Comparison of ENCODE assay signal across 33 mouse cellular contexts in genomic region chr15:99917264-99917663, GRCm38 (mm10). TPM values are rescaled to one million over a fixed set of nuclear protein-coding genes. Genes with fewer than 3 reads are reported as not detected.
DNase-seq lines count a peak whose midpoint lies in the region; ATAC-seq and TF ChIP-seq lines count a peak whose summit lies in the region.
"Had no signal": no experiment of that assay in that cellular context is flagged by ENCODE, and none has a peak within 500 bp of the region (broad histone marks: within the 10 kb centered on the region; RNA-seq: fewer than 3 reads in every experiment).

No protein-coding gene starts in this region.

- WGBS in intestine, postnatal 0 days: 31% methylated on average over 3 of the region's 3 CpGs
- 55% methylated on average over 3 of the region's 3 CpGs for WGBS in liver, embryonic 13.5 days (ENCODE audit: insufficient replicate concordance)
- WGBS in stomach, embryonic 15.5 days: 61% methylated on average over 3 of the region's 3 CpGs
- WGBS in forebrain, embryonic 14.5 days: 89% methylated on average over 3 of the region's 3 CpGs
- WGBS in lung, adult 2 months: 62% methylated on average over 3 of the region's 3 CpGs

- no peaks in the 10 kb centered on the region for H3K4me1 ChIP-seq in intestine, postnatal 0 days (replicated peaks; ENCODE audit: control insufficient read depth, insufficient read depth, low read length)
- H3K4me1 ChIP-seq in liver, embryonic 13.5 days (replicated peaks): peaks cover 15% of the 10 kb centered on the region; the same call in 1 of the 2 replicates
- H3K4me1 ChIP-seq in stomach, embryonic 15.5 days: no peaks in the 10 kb centered on the region
- no peaks in the 10 kb centered on the region for H3K4me1 ChIP-seq in forebrain, embryonic 14.5 days (ENCODE audit: control insufficient read depth, insufficient read depth, low read length)
- no peaks in the 10 kb centered on the region; the same call in 1 of the 2 replicates for H3K4me1 ChIP-seq in lung, adult 2 months (ENCODE audit: control insufficient read depth, insufficient read depth, low read length)
- H3K4me1 ChIP-seq: embryonic facial prominence, embryonic 12.5 days; heart, embryonic 10.5 days; heart, embryonic 15.5 days; kidney, embryonic 15.5 days; limb, embryonic 15.5 days; megakaryocyte, embryonic 14.5 days; midbrain, embryonic 12.5 days; neural tube, embryonic 13.5 days had no signal

- no peak overlapping the region for H3K27ac ChIP-seq in intestine, postnatal 0 days (ENCODE audit: low read depth, low read length)
- H3K27ac ChIP-seq in liver, embryonic 13.5 days: peak overlapping the region; percentile 72; the same call in 1 of the 2 replicates
- peak overlapping the region; percentile 51; the same call in 1 of the 2 replicates for H3K27ac ChIP-seq in stomach, embryonic 15.5 days
- no peak overlapping the region for H3K27ac ChIP-seq in forebrain, embryonic 14.5 days (ENCODE audit: low read depth, low read length)
- H3K27ac ChIP-seq: embryonic facial prominence, embryonic 12.5 days; heart, embryonic 10.5 days; heart, embryonic 15.5 days; kidney, embryonic 15.5 days; layer of hippocampus, adult 2 months; limb, embryonic 15.5 days; midbrain, embryonic 12.5 days; neural tube, embryonic 13.5 days had no signal

- no peak for DNase-seq in liver, embryonic 13.5 days
- no peak for DNase-seq in gastrocnemius, postnatal 14 days
- no peak for DNase-seq in frontal cortex, postnatal 25 days (ENCODE audit: low spot score in 2 of 2)
- DNase-seq in forebrain, embryonic 14.5 days (ENCODE audit: low spot score): no peak
- no peak for DNase-seq in lung, adult 2 months
- DNase-seq: adrenal gland, postnatal 25 days; cerebellum, adult 11-12 months; cerebellum, adult 9-11 months; embryo, embryonic 11 days; gastrocnemius, postnatal 10 days; kidney, adult 18-20 months; kidney, postnatal 25 days; left cerebral cortex, postnatal 4 days; lung, postnatal 36 days; right cerebral cortex, postnatal 4 days; thymus, adult 2 months; thymus, postnatal 36 days had no signal

- TF ChIP-seq POLR2A in lung, adult 2 months (IDR thresholded peaks at IDR 0.05; ENCODE audit: borderline replicate concordance, extremely low read depth, low read depth, low read length): no peak

- H3K36me3 ChIP-seq in intestine, postnatal 0 days (ENCODE audit: control insufficient read depth, insufficient read depth): no peaks in the 10 kb centered on the region
- no peaks in the 10 kb centered on the region for H3K36me3 ChIP-seq in liver, embryonic 13.5 days
- no peaks in the 10 kb centered on the region for H3K36me3 ChIP-seq in stomach, embryonic 15.5 days
- H3K36me3 ChIP-seq in forebrain, embryonic 14.5 days (ENCODE audit: control insufficient read depth, insufficient read depth, low read length): no peaks in the 10 kb centered on the region
- H3K36me3 ChIP-seq: embryonic facial prominence, embryonic 12.5 days; heart, embryonic 10.5 days; heart, embryonic 15.5 days; kidney, embryonic 15.5 days; limb, embryonic 15.5 days; midbrain, embryonic 12.5 days; neural tube, embryonic 13.5 days had no signal

- intact Hi-C loops in gastrocnemius, postnatal 14 days (cut with DNase I; ENCODE audit: low total_unique reads): loop anchor here (10.0 kb wide), 1 partner anchor 322 kb away; the partner anchor contains the start of gene Aqp5

- no peaks in the 10 kb centered on the region for H3K27me3 ChIP-seq in intestine, postnatal 0 days (replicated peaks; ENCODE audit: control insufficient read depth, insufficient read depth, low read length)
- no peaks in the 10 kb centered on the region for H3K27me3 ChIP-seq in liver, embryonic 13.5 days
- H3K27me3 ChIP-seq in stomach, embryonic 15.5 days (replicated peaks): no peaks in the 10 kb centered on the region
- H3K27me3 ChIP-seq in forebrain, embryonic 14.5 days (replicated peaks; ENCODE audit: control insufficient read depth, insufficient read depth, low read length): no peaks in the 10 kb centered on the region
- H3K27me3 ChIP-seq: embryonic facial prominence, embryonic 12.5 days; heart, embryonic 15.5 days; kidney, embryonic 15.5 days; limb, embryonic 15.5 days; midbrain, embryonic 12.5 days; neural tube, embryonic 13.5 days had no signal

- no peak for TF ChIP-seq CTCF in intestine, postnatal 0 days (IDR thresholded peaks at IDR 0.05; ENCODE audit: low read depth)
- TF ChIP-seq CTCF in lung, adult 2 months (IDR thresholded peaks at IDR 0.05; ENCODE audit: insufficient read depth, low read length): no peak

- ATAC-seq in intestine, postnatal 0 days: peak; percentile 67
- peak; percentile 70 for ATAC-seq in liver, embryonic 13.5 days (ENCODE audit: low read depth)
- ATAC-seq in stomach, embryonic 15.5 days (ENCODE audit: insufficient read depth, low FRiP score, low read depth): peak; percentile 73
- ATAC-seq in forebrain, embryonic 14.5 days: no peak
- ATAC-seq: CD4-positive, CD25-positive, alpha-beta regulatory T cell, adult 4 months; forebrain, embryonic 16.5 days; hindbrain, embryonic 16.5 days had no signal

- no peaks in the 10 kb centered on the region for H3K9me3 ChIP-seq in intestine, postnatal 0 days (ENCODE audit: control insufficient read depth)
- no peaks in the 10 kb centered on the region for H3K9me3 ChIP-seq in liver, embryonic 13.5 days (replicated peaks)
- H3K9me3 ChIP-seq in stomach, embryonic 15.5 days: no peaks in the 10 kb centered on the region
- H3K9me3 ChIP-seq in forebrain, embryonic 14.5 days (replicated peaks; ENCODE audit: control insufficient read depth, low read length): no peaks in the 10 kb centered on the region
- H3K9me3 ChIP-seq: embryonic facial prominence, embryonic 12.5 days; heart, embryonic 10.5 days; heart, embryonic 15.5 days; kidney, embryonic 15.5 days; limb, embryonic 15.5 days; megakaryocyte, embryonic 14.5 days; midbrain, embryonic 12.5 days; neural tube, embryonic 13.5 days had no signal

- no peak overlapping the region for H3K4me3 ChIP-seq in intestine, postnatal 0 days (ENCODE audit: low read depth, low read length)
- no peak overlapping the region for H3K4me3 ChIP-seq in liver, embryonic 13.5 days (replicated peaks)
- no peak overlapping the region for H3K4me3 ChIP-seq in stomach, embryonic 15.5 days (replicated peaks)
- H3K4me3 ChIP-seq in forebrain, embryonic 14.5 days (ENCODE audit: low read depth, low read length): no peak overlapping the region
- no peak overlapping the region for H3K4me3 ChIP-seq in lung, adult 2 months (replicated peaks; ENCODE audit: extremely low read depth, low read depth, low read length)
- H3K4me3 ChIP-seq: embryonic facial prominence, embryonic 12.5 days; heart, embryonic 10.5 days; heart, embryonic 15.5 days; kidney, embryonic 15.5 days; layer of hippocampus, adult 2 months; limb, embryonic 15.5 days; megakaryocyte, embryonic 14.5 days; midbrain, embryonic 12.5 days; neural tube, embryonic 13.5 days had no signal

- H3K9ac ChIP-seq in intestine, postnatal 0 days (ENCODE audit: low read depth, low read length): no peak overlapping the region
- no peak overlapping the region for H3K9ac ChIP-seq in liver, embryonic 13.5 days
- H3K9ac ChIP-seq in stomach, embryonic 15.5 days: no peak overlapping the region
- no peak overlapping the region for H3K9ac ChIP-seq in forebrain, embryonic 14.5 days (ENCODE audit: low read length)
- H3K9ac ChIP-seq: embryonic facial prominence, embryonic 12.5 days; heart, embryonic 15.5 days; kidney, embryonic 15.5 days; limb, embryonic 15.5 days; midbrain, embryonic 12.5 days; neural tube, embryonic 13.5 days had no signal

- H3K4me2 ChIP-seq in intestine, postnatal 0 days (replicated peaks; ENCODE audit: low read depth): no peak overlapping the region
- no peak overlapping the region for H3K4me2 ChIP-seq in liver, embryonic 13.5 days
- H3K4me2 ChIP-seq in stomach, embryonic 15.5 days: no peak overlapping the region
- no peak overlapping the region for H3K4me2 ChIP-seq in forebrain, embryonic 14.5 days (ENCODE audit: low read length)
- H3K4me2 ChIP-seq: embryonic facial prominence, embryonic 12.5 days; heart, embryonic 15.5 days; kidney, embryonic 15.5 days; limb, embryonic 15.5 days; midbrain, embryonic 12.5 days; neural tube, embryonic 13.5 days had no signal

RNA-seq across cellular contexts. Expression of gene Lima1, which starts 42.0 kb away (rescaled TPM):
- 64.3 and 78.9 TPM in 2 replicates for polyA plus RNA-seq in intestine, postnatal 0 days (2015; fragmentation: Nextera tagmentation; extraction: Ambion mirVana)
- polyA plus RNA-seq in liver, embryonic 13.5 days (2015; fragmentation: Nextera tagmentation; extraction: Ambion mirVana): 7.8 and 12.0 TPM in 2 replicates
- polyA plus RNA-seq in stomach, embryonic 15.5 days (2015; fragmentation: Nextera tagmentation; extraction: Ambion mirVana): 71.2 and 78.3 TPM in 2 replicates
- total RNA-seq in gastrocnemius, postnatal 14 days (2021): 10 to 100 TPM; 16.8 to 23.0 TPM
- polyA plus RNA-seq in forebrain, embryonic 14.5 days (2014; fragmentation: Nextera tagmentation; extraction: Ambion mirVana): 27.0 and 32.1 TPM in 2 replicates
- polyA plus RNA-seq in lung, adult 2 months (2012; rRNA removed): 23.6 and 29.7 TPM in 2 replicates

RNA-seq across cellular contexts. Expression of gene Fam186a, which starts 49.6 kb away (rescaled TPM):
- not detected in 2 replicates for polyA plus RNA-seq in intestine, postnatal 0 days (2015; fragmentation: Nextera tagmentation; extraction: Ambion mirVana)
- polyA plus RNA-seq in liver, embryonic 13.5 days (2015; fragmentation: Nextera tagmentation; extraction: Ambion mirVana): not detected in 2 replicates
- not detected in 2 replicates for polyA plus RNA-seq in stomach, embryonic 15.5 days (2015; fragmentation: Nextera tagmentation; extraction: Ambion mirVana)
- total RNA-seq in gastrocnemius, postnatal 14 days (2021): under 1 TPM; 0.04 to 0.07 TPM
- polyA plus RNA-seq in forebrain, embryonic 14.5 days (2014; fragmentation: Nextera tagmentation; extraction: Ambion mirVana): not detected in 2 replicates
- polyA plus RNA-seq in lung, adult 2 months (2012; rRNA removed): 0.04 TPM in 1 of 2 replicates, not detected in the other
- total RNA-seq: granulocyte monocyte progenitor cell, adult 5-6 weeks had no signal
- polyA plus RNA-seq: CD4-positive, CD25-positive, alpha-beta regulatory T cell, adult 4 months; embryonic facial prominence, embryonic 12.5 days; forebrain, embryonic 16.5 days; heart, embryonic 15.5 days; hindbrain, embryonic 16.5 days; kidney, embryonic 15.5 days; limb, embryonic 15.5 days; lung, embryonic 16.5 days; neural tube, embryonic 13.5 days had no signal

RNA-seq across cellular contexts. Expression of gene Larp4, which starts 52.6 kb away (rescaled TPM):
- polyA plus RNA-seq in intestine, postnatal 0 days (2015; fragmentation: Nextera tagmentation; extraction: Ambion mirVana): 29.7 and 32.5 TPM in 2 replicates
- polyA plus RNA-seq in liver, embryonic 13.5 days (2015; fragmentation: Nextera tagmentation; extraction: Ambion mirVana): 20.0 and 26.6 TPM in 2 replicates
- 34.2 and 39.3 TPM in 2 replicates for polyA plus RNA-seq in stomach, embryonic 15.5 days (2015; fragmentation: Nextera tagmentation; extraction: Ambion mirVana)
- total RNA-seq in gastrocnemius, postnatal 14 days (2021): 10 to 100 TPM; 40.4 to 41.9 TPM
- 29.0 and 32.6 TPM in 2 replicates for polyA plus RNA-seq in forebrain, embryonic 14.5 days (2014; fragmentation: Nextera tagmentation; extraction: Ambion mirVana)
- polyA plus RNA-seq in lung, adult 2 months (2012; rRNA removed): 40.4 and 41.3 TPM in 2 replicates

Comparison
In these comparisons a context has a peak if more than half of its experiments do, and no peak if none do; other contexts are left out.
1. H3K27ac ChIP-seq: peak in liver, embryonic 13.5 days (single experiment) and stomach, embryonic 15.5 days (single experiment); none in intestine, postnatal 0 days (single experiment) and forebrain, embryonic 14.5 days (single experiment).